Mouse (Mus musculus): ENCODE data around the gene Hpcal1.

Gene Hpcal1

GRCm38 (mm10) chr12:17715720-17716478, 25.2 kb downstream of the Hpcal1 start:
- no peak for DNase-seq

GRCm38 (mm10) chr12:17717257-17717656, 26.6 kb downstream of the Hpcal1 start:
- DNase-seq, result no peak

DNA sequence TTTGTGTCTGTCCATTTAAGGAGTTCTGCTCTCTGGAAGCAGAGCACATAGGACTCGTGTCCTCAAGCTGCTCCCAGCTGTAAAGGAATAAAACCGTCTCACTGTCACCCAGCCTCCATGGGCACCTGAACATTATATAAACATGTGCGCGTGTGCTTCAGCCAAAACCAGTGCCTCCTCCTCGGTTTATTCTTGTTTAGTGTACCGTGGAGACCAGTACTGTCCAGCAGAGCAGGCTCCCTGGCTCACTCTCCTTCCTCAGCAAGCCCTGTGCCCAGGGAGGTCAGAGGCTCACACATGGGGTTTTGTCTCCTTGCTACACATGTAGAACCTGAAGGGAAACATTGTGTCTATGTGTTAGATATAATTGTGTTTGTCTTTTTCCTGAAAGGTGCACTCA, 27.5 kb downstream of the Hpcal1 start:
- DNase-seq, result no peak

- no peak for DNase-seq
Observed at GRCm38 (mm10) chr12:17721058-17721457, 30.4 kb downstream of the Hpcal1 start.

GRCm38 (mm10) chr12:17722452-17723181, 32.0 kb downstream of the Hpcal1 start:
- no peak for DNase-seq

GRCm38 (mm10) chr12:17723182-17723570, 32.5 kb downstream of the Hpcal1 start:
- no peak for DNase-seq

DNA sequence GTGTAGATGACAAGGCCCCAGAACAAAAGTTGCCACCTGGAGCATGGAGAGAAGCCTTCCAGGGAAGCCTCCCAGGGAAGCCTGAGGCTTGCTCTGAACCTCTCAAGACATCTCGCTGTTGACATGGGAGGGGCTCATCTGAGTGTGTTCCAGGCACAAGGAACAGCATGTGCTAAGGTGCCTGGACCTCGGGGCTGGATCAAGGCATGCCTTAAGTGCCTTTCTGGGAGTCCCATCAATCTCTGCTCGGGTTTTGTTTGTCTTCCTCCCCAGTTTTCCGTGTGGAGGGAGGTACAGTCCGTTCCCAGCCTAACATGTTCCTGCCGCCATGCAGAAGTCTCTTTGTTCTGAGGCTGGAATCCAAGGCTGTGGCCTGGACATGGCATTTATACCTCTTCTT, 33.3 kb downstream of the Hpcal1 start:
- no peak for DNase-seq

DNA sequence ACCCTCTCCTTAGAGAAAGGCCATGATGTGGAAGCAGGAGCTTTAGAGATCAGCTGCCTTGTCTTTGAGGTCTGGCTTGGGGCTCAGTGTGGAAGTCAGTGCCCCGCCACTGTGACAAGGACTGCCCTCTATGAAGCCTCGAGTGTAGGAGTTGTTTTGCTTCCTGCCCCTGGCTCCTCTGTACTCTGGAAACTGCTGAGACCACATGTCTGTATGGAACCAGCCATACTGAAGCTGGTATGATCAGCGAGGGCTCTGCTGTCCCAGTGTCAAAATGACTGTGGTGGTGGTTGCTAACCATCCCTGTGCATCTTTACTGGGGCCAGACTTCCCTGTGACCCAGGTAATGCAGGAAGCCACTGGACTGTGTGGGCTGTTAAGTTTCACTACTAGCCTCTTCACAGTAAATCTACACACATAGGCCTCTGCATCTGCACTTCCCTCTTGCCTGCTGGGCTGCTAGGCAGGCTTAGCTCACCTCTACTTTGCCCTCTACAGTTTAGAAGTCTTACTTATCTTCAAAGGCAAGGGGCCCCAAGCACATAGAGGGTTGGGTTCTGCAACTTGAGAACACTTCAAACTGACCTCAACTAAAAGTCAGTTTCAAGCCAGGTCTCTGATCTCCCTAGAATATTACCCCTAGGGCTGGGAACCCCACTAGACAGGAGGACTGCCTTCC, 33.9 kb downstream of the Hpcal1 start:
- DNase-seq, result no peak

GRCm38 (mm10) chr12:17725592-17725991, 34.9 kb downstream of the Hpcal1 start:
- DNase-seq, result no peak

- DNase-seq, result peak; percentile 40
Observed at GRCm38 (mm10) chr12:17726576-17727320, 36.1 kb downstream of the Hpcal1 start.

DNA sequence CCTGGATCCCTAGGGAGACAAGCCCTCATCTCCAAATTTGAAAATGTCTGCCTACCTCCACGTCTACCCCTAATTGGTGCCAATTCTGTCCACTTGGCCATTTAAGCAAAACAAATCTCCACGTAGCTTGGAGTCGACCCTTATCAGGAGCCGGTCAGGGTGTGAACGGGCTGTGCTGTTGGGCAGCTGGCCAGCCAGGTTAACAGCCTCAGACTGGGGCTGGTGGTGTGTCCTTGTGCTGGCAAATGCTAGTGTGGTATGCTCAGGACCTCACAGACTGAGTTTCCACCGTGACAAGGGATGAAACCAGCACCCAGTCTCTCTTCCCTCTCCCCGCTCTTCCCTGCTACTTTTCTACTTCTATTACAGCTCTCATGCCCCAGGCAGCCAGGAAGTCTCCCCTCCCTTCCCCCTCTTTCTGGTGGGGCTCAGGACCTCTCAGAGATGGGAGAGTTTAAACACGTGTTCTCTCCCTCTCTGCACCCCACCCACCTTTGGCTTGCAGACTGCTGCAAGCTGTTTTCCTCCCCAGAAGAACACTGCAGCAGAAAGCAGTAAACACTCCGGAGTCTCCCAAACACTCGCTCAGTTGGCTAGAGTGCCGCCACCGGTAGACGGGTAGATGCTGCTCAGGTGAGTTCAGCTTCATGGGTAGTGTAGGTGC, 37.2 kb downstream of the Hpcal1 start:
- no peak for DNase-seq

GRCm38 (mm10) chr12:17729211-17729900, 38.7 kb downstream of the Hpcal1 start:
- no peak for DNase-seq

GRCm38 (mm10) chr12:17732006-17732405, 41.4 kb downstream of the Hpcal1 start:
- DNase-seq, result no peak

DNA sequence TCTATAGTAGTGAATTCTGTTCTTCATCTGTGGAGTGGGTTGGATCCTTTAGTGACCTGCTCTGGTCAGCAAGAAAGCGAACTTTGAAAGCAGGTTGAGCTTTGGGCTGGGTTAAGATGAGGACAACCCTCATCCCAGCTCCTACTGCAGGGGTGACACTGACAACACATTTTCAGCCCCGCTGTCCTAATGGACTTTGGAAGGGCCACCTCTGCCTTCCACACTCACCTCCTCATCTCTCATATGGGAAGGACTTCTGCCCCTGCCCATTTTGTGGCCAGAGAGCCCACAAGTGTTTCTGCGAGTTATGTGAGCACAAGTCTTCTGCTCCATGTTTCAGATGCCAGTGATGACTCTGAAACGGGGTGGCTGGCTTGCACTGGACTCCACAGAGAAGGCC, 41.9 kb downstream of the Hpcal1 start:
- no peak for DNase-seq

DNA sequence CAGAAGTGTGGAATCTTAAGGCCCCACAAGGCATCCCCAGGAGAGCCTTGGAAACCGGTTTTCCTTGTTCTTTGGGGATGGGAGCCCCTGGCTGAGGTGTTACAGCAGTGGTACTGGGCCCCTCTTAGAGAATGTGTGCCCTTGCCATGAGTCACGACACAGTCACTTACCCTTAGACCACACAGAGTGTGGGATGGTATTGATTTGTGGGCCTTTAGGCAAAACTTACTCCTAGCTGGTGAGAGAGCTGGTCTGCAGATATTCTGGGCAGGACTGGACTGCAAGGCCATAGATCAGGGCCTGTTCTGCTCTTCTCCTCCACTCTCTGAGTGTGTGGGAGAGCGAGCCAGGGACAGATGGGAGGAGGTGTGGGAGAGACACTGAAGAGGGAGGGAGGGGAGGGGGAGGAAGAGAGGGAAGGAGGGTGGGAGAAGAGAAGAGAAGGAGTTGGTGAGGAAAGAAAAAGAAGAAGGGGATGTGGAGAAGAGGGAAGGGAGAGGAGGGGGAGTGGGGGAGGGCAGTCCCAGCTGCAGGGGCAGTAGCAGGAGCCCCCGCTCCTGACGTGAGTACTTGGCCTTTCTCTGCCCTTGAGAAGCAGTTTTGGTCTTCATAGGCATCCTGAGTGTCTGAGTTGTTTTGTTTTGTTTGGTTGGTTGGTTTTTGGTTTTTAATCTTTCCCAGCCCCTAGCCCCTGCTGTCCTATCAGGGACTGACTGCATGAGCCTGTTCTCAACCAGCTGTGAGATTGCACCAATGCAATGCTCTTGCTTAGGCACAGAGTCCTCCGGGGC, 42.7 kb downstream of the Hpcal1 start:
- DNase-seq, result no peak

- DNase-seq, result no peak
Observed at GRCm38 (mm10) chr12:17736396-17736795, 45.7 kb downstream of the Hpcal1 start.

- no peak for DNase-seq
Observed at GRCm38 (mm10) chr12:17736859-17737577, 46.4 kb downstream of the Hpcal1 start.

- no peak for DNase-seq
Observed at GRCm38 (mm10) chr12:17737808-17738207, 47.2 kb downstream of the Hpcal1 start.

GRCm38 (mm10) chr12:17738473-17738872, 47.8 kb downstream of the Hpcal1 start:
- DNase-seq, result no peak

- no peak for DNase-seq
Observed at GRCm38 (mm10) chr12:17740226-17740625, 49.6 kb downstream of the Hpcal1 start.

Measured in embryo, embryonic 11 days (tissue).